Mouse (Mus musculus) liver, adult 2 months (tissue): ENCODE data around the gene Mlxip. TPM values are rescaled to one million over a fixed set of nuclear protein-coding genes. Genes with fewer than 3 reads are reported as not detected.

ENCODE experiments used
- DNase-seq: peaks from one replicate; pipeline ENCODE4 v3.0.0-alpha.2; 2011; ENCODE audit warnings: low read depth, low spot score; ENCODE audit errors: extremely low read depth
- H3K27ac ChIP-seq: fragments of 200-500 bp; replicated peaks from 2 replicates; pipeline ENCODE4 v1.5.1; 2012; ENCODE audit warnings: low read depth, mild to moderate bottlenecking, control low read depth, inconsistent platforms, low read length; ENCODE audit not compliant: insufficient read depth
- H3K27me3 ChIP-seq: fragments of 200-500 bp; 2 replicates; pipeline ENCODE4 v1.6.1; 2012; ENCODE audit warnings: mild to moderate bottlenecking, moderate library complexity, low read length, inconsistent platforms; ENCODE audit not compliant: control insufficient read depth, insufficient read depth
- H3K36me3 ChIP-seq: fragments of 200-500 bp; 2 replicates; pipeline ENCODE4 v1.6.1; 2012; ENCODE audit warnings: low read length, inconsistent platforms; ENCODE audit not compliant: control insufficient read depth, insufficient read depth
- H3K4me1 ChIP-seq: fragments of 200-500 bp; 2 replicates; pipeline ENCODE4 v1.6.1; 2011; ENCODE audit warnings: low read length; ENCODE audit not compliant: control insufficient read depth, insufficient read depth
- H3K4me3 ChIP-seq: fragments of 200-500 bp; 2 replicates; pipeline ENCODE4 v1.5.1; 2011; ENCODE audit warnings: low read depth, mild to moderate bottlenecking, control low read depth, low read length, moderate library complexity; ENCODE audit not compliant: insufficient read depth
- H3K79me2 ChIP-seq: fragments of 200-500 bp; 2 replicates; pipeline ENCODE4 v1.6.1; 2012; ENCODE audit warnings: inconsistent platforms, mild to moderate bottlenecking, low read length, moderate library complexity; ENCODE audit not compliant: control insufficient read depth, insufficient read depth
- H3K9ac ChIP-seq: fragments of 200-500 bp; 2 replicates; pipeline ENCODE4 v1.6.1; 2012; ENCODE audit warnings: low read depth, mild to moderate bottlenecking, control low read depth, inconsistent platforms, low read length
- CTCF ChIP-seq: fragments of 200-500 bp; IDR thresholded peaks from 2 replicates; pipeline ENCODE4 v1.5.1; 2011; ENCODE audit warnings: low read depth, low read length, control low read depth
- POLR2A ChIP-seq: fragments of 200-500 bp; IDR thresholded peaks from 2 replicates; pipeline ENCODE4 v1.6.1; 2011; ENCODE audit warnings: low read length, control low read depth; ENCODE audit not compliant: insufficient read depth; ENCODE audit errors: extremely low read depth
- WGBS: fragments of 180-500 bp; shearing (Covaris S2); methylation state at CpG from one replicate; pipeline ENCODE4 v1.1.7; 2018; 5-methylcytosine and 5-hydroxymethylcytosine counted together
- polyA plus RNA-seq: library from polyadenylated mRNA; depleted of rRNA; stranded (reverse); fragments of >200 nt; gene quantifications from 2 replicates; pipeline ENCODE4 v1.2.3, GENCODE M21; 2012
- total RNA-seq: library from RNA; depleted of rRNA; stranded (reverse); fragments of >200 nt; gene quantifications from 2 replicates; pipeline ENCODE4 v1.2.3, GENCODE M21; 2014

The Mlxip gene
- total and polyA plus RNA-seq, 2 experiments, result 2.0 to 5.1 TPM

DNA sequence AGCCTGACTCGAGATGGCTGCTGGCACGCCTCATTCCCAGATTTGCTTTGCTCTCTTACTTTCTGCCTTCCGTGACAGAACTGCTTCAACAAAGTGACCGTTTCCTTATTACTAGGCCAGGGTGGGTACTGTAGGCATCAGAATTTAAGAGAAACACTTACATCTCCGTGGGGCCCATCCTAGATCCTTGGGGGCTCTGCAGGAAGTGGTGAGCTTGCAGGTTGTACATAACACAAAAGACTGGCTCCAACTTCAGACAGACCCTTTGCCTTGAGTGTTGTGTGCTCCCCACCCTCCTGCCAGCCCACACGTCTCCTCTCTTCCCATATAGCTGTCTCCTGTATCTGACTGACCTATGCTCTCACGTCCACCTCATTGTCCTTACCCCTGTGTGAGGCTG lies 57.3 kb downstream of the Mlxip start:
- Histone ChIP-seq H3K36me3 (peaks cover 22% of the 10 kb centered on the region; the same call in 1 of the 2 replicates), H3K27ac (no peak overlapping the region)

DNA sequence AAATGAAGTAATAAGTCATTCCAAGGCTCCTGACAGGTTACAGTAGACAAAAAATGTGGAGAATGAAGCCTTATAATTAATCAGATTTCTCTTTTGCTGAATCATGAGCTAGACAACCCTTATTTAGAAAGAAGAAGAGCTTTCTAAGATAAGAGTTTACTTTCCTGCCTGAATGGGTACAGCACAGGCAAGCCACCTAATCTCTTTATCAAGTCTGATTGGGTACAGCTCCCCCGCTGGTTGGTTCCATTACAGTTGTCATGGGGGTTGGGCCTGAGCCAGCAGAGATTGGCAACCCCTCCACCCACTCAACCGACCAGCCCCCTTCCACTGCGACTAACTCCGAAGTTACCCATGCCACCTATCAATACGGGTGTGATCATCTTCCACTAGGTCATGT lies 66.8 kb downstream of the Mlxip start:
- no peaks in the 10 kb centered on the region for H3K4me1 ChIP-seq
- no peaks in the 10 kb centered on the region for H3K36me3 ChIP-seq
- no peaks in the 10 kb centered on the region for H3K79me2 ChIP-seq
- no peak overlapping the region for H3K9ac ChIP-seq
- TF ChIP-seq CTCF (no peak), POLR2A (no peak)
- H3K4me3 ChIP-seq, result no peak overlapping the region
- no peak overlapping the region for H3K27ac ChIP-seq
- H3K27me3 ChIP-seq, result no peaks in the 10 kb centered on the region
- WGBS, result 41% methylated on average over 5 of the region's 5 CpGs
- no peak for DNase-seq

More for the DNA sequence above, 57.3 kb downstream of the Mlxip start:
- 94% methylated on average over 7 of the region's 7 CpGs for WGBS
- Histone ChIP-seq H3K9ac (no peak overlapping the region), H3K4me3 (no peak overlapping the region), H3K79me2 (no peaks in the 10 kb centered on the region), H3K27me3 (no peaks in the 10 kb centered on the region), H3K4me1 (no peaks in the 10 kb centered on the region)
- no peak for DNase-seq
- TF ChIP-seq CTCF (no peak), POLR2A (no peak)

DNA sequence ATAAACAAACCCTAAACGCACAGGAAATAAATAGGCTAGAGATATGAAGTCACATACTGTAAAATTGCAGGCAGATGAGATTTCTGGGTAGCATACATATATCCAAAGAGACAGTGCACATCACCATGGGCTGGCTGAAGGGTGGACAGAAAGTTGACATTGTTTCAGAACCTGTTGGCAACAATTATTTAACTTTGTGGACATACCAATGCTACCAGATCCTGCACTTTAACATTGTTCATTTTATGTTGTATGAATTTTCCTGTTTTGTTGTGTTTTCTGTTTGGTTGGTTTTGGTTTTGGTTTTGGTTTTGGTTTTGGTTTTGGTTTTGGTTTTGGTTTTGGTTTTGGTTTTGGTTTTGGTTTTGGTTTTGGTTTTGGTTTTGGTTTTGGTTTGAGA lies 70.0 kb downstream of the Mlxip start:
- Histone ChIP-seq H3K79me2 (no peaks in the 10 kb centered on the region), H3K4me3 (no peak overlapping the region), H3K36me3 (no peaks in the 10 kb centered on the region), H3K27ac (no peak overlapping the region), H3K4me1 (no peaks in the 10 kb centered on the region), H3K27me3 (no peaks in the 10 kb centered on the region), H3K9ac (no peak overlapping the region)
- TF ChIP-seq CTCF, result no peak
- no peak for DNase-seq
- 87% methylated on average over 1 of the region's 1 CpGs for WGBS

DNA sequence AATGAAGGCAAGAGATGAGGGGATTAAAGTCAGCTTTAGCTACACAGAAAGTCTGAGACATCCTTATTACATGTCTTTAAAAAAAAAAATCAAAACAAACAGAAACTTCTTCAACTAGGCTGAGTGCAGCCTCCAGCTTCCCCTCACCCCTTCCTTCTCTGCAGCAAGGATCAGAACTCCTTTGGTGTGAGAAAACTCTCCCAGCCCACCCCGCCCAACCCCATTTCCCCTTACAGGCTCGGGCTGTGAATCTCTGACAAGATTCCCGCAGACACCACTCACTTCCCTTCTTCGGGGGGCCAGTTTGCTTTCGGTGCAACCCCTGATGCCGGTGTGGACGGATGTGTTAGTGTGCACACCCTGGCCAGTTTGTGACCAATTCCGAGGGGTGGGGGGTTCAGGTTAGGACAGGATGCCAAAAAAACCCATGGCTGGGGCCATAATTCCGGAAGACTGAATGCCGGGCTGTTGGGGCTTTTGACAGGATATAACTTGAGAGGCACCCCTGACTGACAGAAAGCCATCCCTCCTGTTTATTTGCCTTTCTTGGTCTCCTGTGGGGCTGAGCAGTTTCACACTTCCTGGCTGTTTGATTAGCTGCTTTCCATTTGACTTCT lies 76.3 kb downstream of the Mlxip start:
- Histone ChIP-seq H3K4me1 (no peaks in the 10 kb centered on the region), H3K9ac (no peak overlapping the region; the same call in 1 of the 2 replicates), H3K4me3 (no peak overlapping the region), H3K27ac (no peak overlapping the region), H3K27me3 (no peaks in the 10 kb centered on the region), H3K36me3 (no peaks in the 10 kb centered on the region), H3K79me2 (no peaks in the 10 kb centered on the region)
- 12% methylated on average over 10 of the region's 10 CpGs for WGBS
- no peak for DNase-seq
- TF ChIP-seq POLR2A (no peak), CTCF (no peak)

DNA sequence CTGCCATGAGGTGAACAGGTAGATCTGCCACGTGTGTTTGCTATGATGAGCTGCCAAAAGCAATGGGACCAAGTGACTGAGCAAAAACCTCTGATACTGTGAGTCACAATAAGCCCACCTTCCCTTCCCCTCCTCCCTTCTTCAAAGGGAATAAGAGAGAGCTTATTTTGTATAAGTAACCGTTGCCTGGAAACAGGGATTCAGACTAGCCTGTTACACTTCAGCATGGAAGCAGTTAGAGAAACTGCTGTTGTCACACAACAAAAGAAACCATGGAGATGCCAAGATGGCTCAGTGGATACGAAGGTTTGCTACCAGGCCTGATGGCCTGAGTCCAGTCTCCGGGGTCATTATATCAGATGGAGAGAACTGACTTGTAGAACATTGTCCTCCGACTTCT lies 79.2 kb downstream of the Mlxip start:
- no peak overlapping the region for H3K4me3 ChIP-seq
- no peaks in the 10 kb centered on the region for H3K79me2 ChIP-seq
- no peaks in the 10 kb centered on the region for H3K4me1 ChIP-seq
- 81% methylated on average over 5 of the region's 5 CpGs for WGBS
- no peaks in the 10 kb centered on the region for H3K36me3 ChIP-seq
- no peaks in the 10 kb centered on the region for H3K27me3 ChIP-seq
- no peak overlapping the region for H3K27ac ChIP-seq
- no peak overlapping the region for H3K9ac ChIP-seq
- TF ChIP-seq POLR2A, result no peak
- DNase-seq, result no peak

DNA sequence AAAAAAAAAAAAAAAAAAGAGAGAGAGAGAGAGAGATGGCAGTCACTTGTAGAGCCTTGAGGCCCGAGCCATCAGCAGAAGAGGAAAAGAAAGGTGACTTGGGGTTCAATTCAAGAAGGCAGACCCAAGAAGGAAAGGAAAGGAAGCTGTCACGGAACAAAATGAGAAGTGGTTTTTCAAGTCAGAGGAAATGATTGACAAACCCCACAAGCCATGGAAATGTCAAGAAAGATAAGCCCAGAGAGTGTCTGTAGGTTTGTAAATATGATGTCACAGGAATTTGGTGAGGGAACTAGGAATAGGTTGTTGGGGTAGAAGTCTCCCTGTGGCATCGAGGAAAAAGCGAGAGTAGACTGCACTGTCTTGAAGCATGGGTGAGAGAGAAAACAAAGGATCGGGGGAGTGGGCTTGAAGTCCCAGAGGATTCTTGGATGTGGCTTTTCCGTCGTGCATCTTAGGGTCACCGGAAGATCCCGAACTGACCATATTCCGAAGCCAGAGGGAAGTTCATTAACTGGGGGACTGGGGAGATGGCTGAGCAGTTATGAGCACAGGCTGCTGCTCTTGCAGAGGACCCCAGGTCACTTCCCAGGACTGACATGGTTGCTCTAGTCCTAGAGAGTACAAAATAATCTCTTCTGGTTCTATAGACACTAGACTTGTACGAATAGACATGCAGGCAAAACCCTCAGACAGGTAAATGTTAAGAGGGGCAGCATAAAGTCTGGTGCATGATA lies 93.2 kb downstream of the Mlxip start:
- Histone ChIP-seq H3K27me3 (no peaks in the 10 kb centered on the region), H3K4me1 (no peaks in the 10 kb centered on the region), H3K9ac (no peak overlapping the region), H3K27ac (no peak overlapping the region), H3K36me3 (no peaks in the 10 kb centered on the region), H3K79me2 (no peaks in the 10 kb centered on the region), H3K4me3 (no peak overlapping the region)
- DNase-seq, result no peak
- 68% methylated on average over 11 of the region's 11 CpGs for WGBS
- TF ChIP-seq POLR2A, result no peak
- no peak for TF ChIP-seq CTCF
